Mouse (Mus musculus) Patski (cell line): ENCODE data around the gene Dip2a. TPM values are rescaled to one million over a fixed set of nuclear protein-coding genes. Genes with fewer than 3 reads are reported as not detected.

Experiments used
- ATAC-seq: fragments of 100-300 bp; one replicate; pipeline ENCODE4 v1.8.0; 2021
- CTCF ChIA-PET: fragments of 350-600 bp; sonication (Branson Sonifier 250); formaldehyde crosslinking; loops from one replicate; lab custom pipeline; 2022; ENCODE audit warnings: inconsistent platforms; lab: Charles Lee
- POLR2A ChIA-PET: fragments of 350-600 bp; sonication (Branson Sonifier 250); formaldehyde crosslinking; loops from one replicate; lab custom pipeline; 2022; ENCODE audit warnings: antibody characterized with exemption, inconsistent platforms; lab: Charles Lee
- DNase-seq: peaks from one replicate; pipeline ENCODE4 v3.0.0-alpha.2; 2011; ENCODE audit warnings: low read depth, low spot score
- H3K27me3 ChIP-seq: fragments of 371-371 bp; one replicate; pipeline ENCODE4 v1.5.1; 2021
- CTCF ChIP-seq: fragments of 100-300 bp; IDR thresholded peaks from one replicate; pipeline ENCODE4 v1.5.1; 2021
- in situ Hi-C: fragments of 300-500 bp; cut with MboI; formaldehyde crosslinking; loops from 3 replicates; pipeline ENCODE4 v1.11.1; 2018; ENCODE audit warnings: low pct_unique_long_range_greater_than_20kb, mixed read lengths
- polyA plus RNA-seq: library from polyadenylated mRNA; unstranded; gene quantifications from one replicate; pipeline ENCODE4 v1.2.3, GENCODE M21; 2021

Gene Dip2a
- polyA plus RNA-seq, 1 experiment from 2014 or later = 47.9 TPM

DNA sequence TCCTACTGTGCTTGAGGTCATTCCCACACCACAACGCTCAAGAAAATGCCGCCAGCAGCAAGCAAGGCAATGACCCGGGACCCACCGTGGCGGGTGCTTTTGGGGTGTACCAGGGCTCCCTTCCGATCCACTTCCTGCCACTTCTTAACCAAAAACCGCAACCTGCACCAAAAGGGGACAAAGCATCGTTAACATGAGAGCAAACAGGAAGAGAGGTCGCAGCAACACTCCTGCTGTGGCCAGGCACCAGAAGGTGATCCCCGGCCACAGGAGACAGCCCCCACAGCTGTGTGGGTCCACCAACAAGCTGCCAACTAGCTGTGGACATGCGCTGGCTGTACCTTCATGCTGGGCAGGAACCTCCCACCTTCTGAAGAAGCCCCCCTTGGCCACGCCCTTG, 9.9 kb upstream of the Dip2a start:
- no peak for DNase-seq
- ChIA-PET CTCF (no interaction called here), POLR2A (no interaction called here)
- no peaks in the 10 kb centered on the region for H3K27me3 ChIP-seq
- no peak for ATAC-seq
- in situ Hi-C loops = no loop called here
- no peak for TF ChIP-seq CTCF

DNA sequence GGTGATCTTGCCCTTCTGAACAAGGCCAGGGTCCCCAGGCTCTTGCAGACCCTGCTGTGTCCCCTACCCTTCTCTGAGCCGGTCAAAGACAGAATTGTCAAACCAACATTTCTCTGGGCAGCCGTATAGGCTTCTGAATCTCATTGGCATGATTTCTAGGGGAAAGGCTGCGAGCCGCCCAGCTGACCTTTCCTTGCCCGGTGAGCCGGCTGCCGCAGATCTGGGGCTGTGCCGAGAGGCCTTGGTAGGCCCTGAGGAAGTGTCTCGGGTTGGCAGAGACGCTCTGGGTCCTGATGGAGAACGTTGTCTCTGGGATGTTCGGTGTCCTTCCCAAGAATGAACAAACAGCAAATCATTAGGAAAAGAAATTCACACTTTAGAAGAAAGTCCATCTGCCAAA, 8.9 kb upstream of the Dip2a start:
- DNase-seq = no peak
- in situ Hi-C loops = no loop called here
- no peaks in the 10 kb centered on the region for H3K27me3 ChIP-seq
- no peak for ATAC-seq
- POLR2A ChIA-PET = no interaction called here
- TF ChIP-seq CTCF = no peak
- CTCF ChIA-PET = no interaction called here

DNA sequence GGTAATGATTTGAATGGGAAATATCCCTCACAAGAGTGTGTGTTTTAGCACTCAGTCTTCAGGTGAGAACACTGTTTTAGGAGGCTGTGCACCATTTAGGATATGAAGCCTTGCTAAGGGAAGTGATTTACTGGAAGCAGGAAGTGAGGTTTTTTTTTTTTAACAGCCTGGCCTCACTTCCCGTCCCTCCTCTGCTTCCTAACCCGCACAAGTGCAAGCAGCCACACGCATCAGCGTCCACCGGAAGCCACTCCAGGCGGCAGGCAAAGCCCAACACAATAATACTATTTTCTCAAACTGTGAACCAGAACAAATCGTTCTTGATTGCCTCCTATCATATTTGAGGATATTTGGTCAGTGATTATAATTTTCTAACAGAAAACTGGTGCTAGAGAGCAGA, 6.9 kb upstream of the Dip2a start:
- no peaks in the 10 kb centered on the region for H3K27me3 ChIP-seq
- CTCF ChIA-PET = no interaction called here
- no peak for TF ChIP-seq CTCF
- DNase-seq = no peak
- in situ Hi-C loops = no loop called here
- ATAC-seq = no peak
- POLR2A ChIA-PET = no interaction called here

DNA sequence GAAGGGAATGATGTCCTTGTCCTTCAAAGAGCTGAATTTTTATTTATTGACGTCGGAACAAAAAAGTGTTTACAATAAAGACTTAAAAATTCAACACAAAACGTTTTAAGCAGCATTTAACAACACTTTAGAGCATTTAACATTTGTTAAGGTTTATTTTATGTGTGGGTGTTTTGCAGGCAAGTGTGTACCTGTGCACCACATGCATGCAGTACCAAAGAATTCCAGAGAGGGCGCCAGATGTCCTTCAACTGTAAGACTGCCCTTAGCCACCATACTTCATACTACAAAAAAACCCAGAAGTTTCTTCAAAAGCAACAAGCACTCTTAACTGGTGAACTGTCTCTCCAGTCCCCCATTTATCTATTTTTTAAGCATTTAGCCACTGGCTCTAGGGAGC, 1.5 kb upstream of the Dip2a start:
- ChIA-PET CTCF (interaction anchor here (0.9 to 2.1 kb wide), 3 partner anchors 12 to 33 kb away, joined by 3 to 9 read pairs (median 3); no protein-coding TSS in a partner anchor), POLR2A (interaction anchor here (0.6 to 1.8 kb wide), 4 partner anchors 11 to 132 kb away, joined by 3 to 4 read pairs (median 4); no protein-coding TSS in a partner anchor)
- no peaks in the 10 kb centered on the region for H3K27me3 ChIP-seq
- TF ChIP-seq CTCF = peak; percentile 76
- in situ Hi-C loops = no loop called here
- ATAC-seq (no peak), DNase-seq (no peak)

DNA sequence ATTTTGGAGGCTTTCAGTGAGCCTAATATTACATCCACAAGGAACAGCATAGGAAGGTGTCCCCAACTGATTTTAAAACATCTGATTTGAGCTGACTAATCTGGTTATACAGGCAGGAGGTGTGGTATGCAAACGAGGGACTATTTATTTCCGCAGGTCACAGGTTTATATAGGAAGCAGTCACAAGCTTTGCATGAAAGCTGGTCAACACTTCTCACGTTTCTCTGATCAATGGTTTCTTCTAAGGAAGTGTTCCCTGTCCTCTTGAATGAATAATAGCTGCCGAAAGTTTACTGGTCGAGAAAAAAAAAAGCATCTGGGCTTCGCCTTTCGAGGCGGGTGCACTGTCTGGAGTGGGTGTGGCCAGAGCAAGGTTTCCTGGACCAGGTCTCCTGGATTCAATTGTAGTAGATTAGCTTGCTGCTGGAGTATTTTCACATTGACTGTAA, 976 bp upstream of the Dip2a start:
- H3K27me3 ChIP-seq = no peaks in the 10 kb centered on the region
- no peak for DNase-seq
- POLR2A ChIA-PET = interaction anchor here (0.7 to 1.8 kb wide), 4 partner anchors 12 to 33 kb away, joined by 3 to 4 read pairs (median 4); no protein-coding TSS in a partner anchor
- in situ Hi-C loops = no loop called here
- CTCF ChIA-PET = interaction anchor here (0.9 to 2.1 kb wide), 4 partner anchors 12 to 46 kb away, joined by 3 to 9 read pairs (median 4); no protein-coding TSS in a partner anchor
- no peak for ATAC-seq
- no peak for TF ChIP-seq CTCF

DNA sequence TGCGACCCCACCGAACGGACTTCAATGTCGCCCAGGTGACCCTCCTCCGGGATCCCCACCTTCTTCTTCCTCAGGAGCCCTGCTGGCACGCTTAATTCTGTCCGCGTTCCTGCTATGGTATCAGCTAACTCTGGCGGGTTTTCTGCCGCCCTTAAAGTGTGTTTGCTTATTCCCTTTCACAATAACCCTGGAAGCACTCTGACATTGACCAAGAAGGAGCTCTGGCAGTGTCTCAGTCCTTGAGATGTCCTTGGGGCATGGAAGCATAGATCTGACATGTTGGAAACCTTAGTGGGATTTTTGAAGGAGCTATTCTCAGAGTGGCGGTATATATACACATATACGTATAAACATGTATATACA, 430 bp upstream of the Dip2a start:
- no peak for TF ChIP-seq CTCF
- in situ Hi-C loops = no loop called here
- POLR2A ChIA-PET = interaction anchor here (0.9 to 1.8 kb wide), 3 partner anchors 14 to 34 kb away, joined by 3 to 4 read pairs (median 4); no protein-coding TSS in a partner anchor
- CTCF ChIA-PET = interaction anchor here (1.2 to 2.1 kb wide), 3 partner anchors 13 to 46 kb away, joined by 3 to 9 read pairs (median 4); no protein-coding TSS in a partner anchor
- no peak for DNase-seq
- ATAC-seq = peak; percentile 55
- H3K27me3 ChIP-seq = no peaks in the 10 kb centered on the region

DNA sequence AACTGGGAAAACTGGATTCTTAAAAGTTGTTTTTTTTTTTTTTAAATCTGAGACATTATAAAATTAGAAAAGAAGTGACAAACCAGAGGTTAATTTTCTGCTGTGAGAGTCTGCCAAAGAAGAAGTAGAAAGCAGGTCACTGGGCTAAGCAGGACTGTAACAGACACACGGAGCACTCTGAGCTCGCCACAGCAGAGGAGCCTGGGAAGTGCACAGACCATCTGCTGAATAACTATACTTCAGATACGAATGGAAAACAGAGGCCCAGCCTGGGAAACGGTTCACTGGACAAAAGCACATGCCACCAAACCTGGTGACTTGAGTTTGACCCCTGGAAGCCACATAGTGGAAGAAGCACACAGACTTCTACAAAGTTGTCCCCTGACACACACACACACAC, 10.7 kb downstream of the Dip2a start:
- no peak for TF ChIP-seq CTCF
- DNase-seq = no peak
- CTCF ChIA-PET = interaction anchor here (1.2 kb wide), 1 partner anchor 8 kb away, joined by 3 read pairs; no protein-coding TSS in a partner anchor
- POLR2A ChIA-PET = interaction anchor here (0.7 kb wide), 1 partner anchor 48 kb away, joined by 3 read pairs; no protein-coding TSS in a partner anchor
- in situ Hi-C loops = no loop called here
- no peak for ATAC-seq
- H3K27me3 ChIP-seq = no peaks in the 10 kb centered on the region

DNA sequence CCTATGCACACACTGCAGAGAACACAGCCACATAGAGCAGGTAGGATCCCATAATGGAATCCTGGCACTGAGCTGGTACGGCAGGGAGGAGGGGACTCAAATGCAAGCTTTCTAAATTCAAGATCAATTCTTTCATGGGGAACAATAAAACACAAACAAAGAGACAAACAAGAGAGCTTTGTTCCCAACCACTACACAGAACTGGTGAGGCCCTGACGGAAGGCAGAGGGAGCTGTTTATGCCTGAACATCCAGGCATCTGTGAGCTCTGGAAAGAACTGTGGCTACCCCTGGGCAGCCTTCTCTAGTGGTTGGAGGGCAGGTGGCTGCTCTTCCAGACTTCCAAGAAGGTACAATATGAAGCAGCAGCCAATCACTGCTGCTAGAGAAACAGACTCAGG, 13.1 kb downstream of the Dip2a start:
- no peak for ATAC-seq
- POLR2A ChIA-PET = no interaction called here
- no peak for TF ChIP-seq CTCF
- no peaks in the 10 kb centered on the region for H3K27me3 ChIP-seq
- in situ Hi-C loops = no loop called here
- CTCF ChIA-PET = no interaction called here
- no peak for DNase-seq

DNA sequence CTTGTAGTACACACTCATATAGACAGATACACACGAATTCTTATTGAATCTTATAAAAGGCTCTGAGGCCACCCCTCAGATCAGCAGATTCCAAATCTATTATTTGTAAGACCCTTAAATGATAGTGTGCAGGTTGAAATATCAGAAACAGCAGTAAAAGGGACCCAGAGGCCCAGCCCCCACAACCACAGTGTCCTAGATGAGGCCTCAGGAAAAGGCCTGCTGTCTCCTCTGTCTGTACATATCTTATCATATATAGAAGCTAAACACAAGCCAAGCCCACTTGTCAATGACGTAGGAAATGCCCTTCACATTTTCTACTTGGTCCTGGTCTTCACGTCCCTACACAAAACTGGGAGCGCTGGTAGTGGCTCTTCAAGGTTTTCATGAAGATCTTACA, 16.0 kb downstream of the Dip2a start:
- H3K27me3 ChIP-seq = no peaks in the 10 kb centered on the region
- no peak for ATAC-seq
- no peak for TF ChIP-seq CTCF
- in situ Hi-C loops = no loop called here
- CTCF ChIA-PET = no interaction called here
- POLR2A ChIA-PET = no interaction called here
- no peak for DNase-seq

DNA sequence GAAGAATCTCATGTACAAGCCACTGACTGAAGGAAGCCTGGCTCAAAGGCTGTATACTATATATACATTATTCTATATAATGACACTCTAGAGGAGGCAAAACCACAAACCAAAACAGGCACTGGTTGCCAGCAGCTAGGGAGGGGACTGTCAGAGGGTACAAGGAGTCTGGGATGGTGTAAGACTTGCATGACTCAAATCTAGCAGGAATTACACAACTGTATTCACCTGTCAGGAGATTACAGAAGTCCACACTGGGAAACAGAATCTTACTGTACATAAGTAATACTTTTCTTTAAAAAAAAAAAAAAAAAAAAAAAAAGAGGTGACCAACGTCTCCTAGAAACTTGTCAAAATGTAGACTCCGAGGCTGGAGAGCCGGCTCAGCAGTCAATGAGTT, 16.5 kb downstream of the Dip2a start:
- ATAC-seq (no peak), DNase-seq (no peak)
- ChIA-PET CTCF (no interaction called here), POLR2A (no interaction called here)
- TF ChIP-seq CTCF = no peak
- no peaks in the 10 kb centered on the region for H3K27me3 ChIP-seq
- in situ Hi-C loops = no loop called here

DNA sequence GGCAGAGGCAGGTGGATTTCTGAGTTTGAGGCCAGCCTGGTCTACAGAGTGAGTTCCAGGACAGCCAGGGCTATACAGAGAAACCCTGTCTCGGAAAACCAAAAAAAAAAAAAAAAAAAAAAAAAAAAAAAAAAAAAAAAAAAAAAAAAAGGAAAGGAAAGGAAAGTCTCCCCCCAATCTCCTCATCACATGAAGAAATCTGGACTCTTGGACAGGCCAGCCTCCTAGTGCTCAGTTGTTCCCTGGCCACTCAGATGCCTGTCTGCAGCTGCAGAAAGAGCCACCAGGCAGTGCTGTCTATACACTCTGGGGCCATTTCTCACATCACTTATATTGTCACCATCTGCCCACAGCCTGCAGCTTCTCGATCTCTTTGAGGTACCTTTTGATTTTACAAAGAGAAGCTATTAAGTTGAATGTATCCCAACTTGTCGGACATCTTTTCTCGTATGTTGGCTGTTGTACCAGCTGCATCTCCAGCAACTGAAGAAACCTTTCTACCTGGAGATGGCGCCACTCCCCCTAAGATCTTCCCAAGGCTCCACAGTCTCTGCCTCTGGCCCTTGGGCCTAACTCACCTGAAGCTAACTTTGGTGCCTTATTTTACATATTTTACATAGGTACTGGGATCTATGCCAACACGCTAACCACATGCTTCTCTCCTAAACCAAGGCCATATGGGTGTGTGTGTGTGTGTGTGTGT, 18.6 kb downstream of the Dip2a start:
- ChIA-PET POLR2A (no interaction called here), CTCF (interaction anchor here (0.7 kb wide), 1 partner anchor 8 kb away, joined by 3 read pairs; no protein-coding TSS in a partner anchor)
- TF ChIP-seq CTCF = peak; percentile 64
- DNase-seq (no peak), ATAC-seq (no peak)
- H3K27me3 ChIP-seq = no peaks in the 10 kb centered on the region
- in situ Hi-C loops = no loop called here
